Mouse (Mus musculus): ENCODE measurements around the gene Stard10.

DNA sequence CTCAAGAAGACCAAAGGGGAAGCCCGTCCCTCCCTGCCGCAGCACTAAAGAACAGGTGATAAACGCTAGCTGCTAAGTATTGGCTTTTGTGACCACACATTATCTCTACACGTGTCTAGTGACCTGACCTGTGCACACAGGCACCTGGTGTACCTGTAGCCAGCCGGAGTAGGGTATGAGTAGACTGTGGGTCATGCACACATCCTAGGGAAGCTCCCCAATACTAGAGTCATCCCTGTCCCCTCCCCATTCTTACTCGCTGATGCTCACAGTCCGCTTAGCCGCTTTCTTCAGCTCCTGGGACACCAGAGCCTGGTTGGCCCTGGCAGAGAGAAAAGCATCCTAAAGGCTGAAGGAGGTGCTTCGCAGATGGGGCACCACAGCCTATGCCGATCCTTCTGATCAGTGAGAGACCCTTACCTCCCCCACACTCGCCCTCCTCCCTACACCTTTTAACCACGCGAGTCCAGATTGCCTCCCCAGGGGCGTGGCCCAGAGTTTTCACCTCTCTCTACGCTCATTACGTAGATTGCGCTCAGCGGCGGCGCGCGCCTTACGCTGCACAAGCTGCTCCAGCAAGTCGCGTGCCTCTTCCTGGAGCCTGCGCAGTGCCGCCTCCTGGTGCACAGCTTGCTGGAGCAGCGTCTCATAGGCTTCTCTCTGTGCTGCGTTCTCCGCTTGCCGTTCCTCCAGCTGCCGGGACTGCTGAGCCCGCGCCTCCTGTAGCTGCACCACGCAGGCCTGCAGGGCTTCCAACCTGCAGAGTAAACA, 20.4 kb upstream of the Stard10 start:
- TF ChIP-seq HCFC1 (IDR thresholded peaks at IDR 0.05; ENCODE audit: borderline replicate concordance, insufficient read depth, low read length), result no peak
- TF ChIP-seq MAFK (IDR thresholded peaks at IDR 0.05; ENCODE audit: insufficient read depth, low read depth, low read length), result no peak
- TF ChIP-seq ZNF384 (IDR thresholded peaks at IDR 0.05; ENCODE audit: low read depth, low read length), result no peak
- TF ChIP-seq ZC3H11A (IDR thresholded peaks at IDR 0.05; ENCODE audit: borderline replicate concordance, low read depth, low read length), result no peak
